Mouse (Mus musculus) liver, adult 2 months (tissue): Measurements from ENCODE around the gene Alpk1.

Source experiments
- CTCF ChIP-seq: fragments of 200-500 bp; IDR thresholded peaks from 2 replicates; pipeline ENCODE4 v1.5.1; 2011; ENCODE audit warnings: low read depth, low read length, control low read depth
- POLR2A ChIP-seq: fragments of 200-500 bp; IDR thresholded peaks from 2 replicates; pipeline ENCODE4 v1.6.1; 2011; ENCODE audit warnings: low read length, control low read depth; ENCODE audit not compliant: insufficient read depth; ENCODE audit errors: extremely low read depth

DNA sequence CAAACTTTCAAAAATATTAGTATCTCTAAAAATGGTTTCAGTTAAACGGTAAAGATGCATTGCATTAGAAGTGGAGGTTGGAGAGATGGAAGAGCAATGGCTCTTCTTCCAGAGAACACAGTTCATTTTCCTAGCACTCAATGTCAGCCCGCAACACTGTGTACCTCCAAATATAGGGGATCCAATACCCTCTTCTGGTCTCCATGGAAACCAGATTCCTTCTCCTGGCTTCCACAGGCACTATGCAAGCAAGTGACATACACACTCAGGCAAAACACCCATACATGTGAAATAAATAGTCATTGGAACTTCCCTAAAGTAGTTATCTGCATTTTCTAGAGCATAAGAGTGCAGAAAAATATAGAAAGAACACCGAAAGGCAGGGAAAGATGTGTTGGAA is 44.9 kb downstream of the Alpk1 start:
- no peak for TF ChIP-seq CTCF
- TF ChIP-seq POLR2A = no peak
